Comparison of ENCODE assay signal across 8 mouse cellular contexts in the genomic region with DNA sequence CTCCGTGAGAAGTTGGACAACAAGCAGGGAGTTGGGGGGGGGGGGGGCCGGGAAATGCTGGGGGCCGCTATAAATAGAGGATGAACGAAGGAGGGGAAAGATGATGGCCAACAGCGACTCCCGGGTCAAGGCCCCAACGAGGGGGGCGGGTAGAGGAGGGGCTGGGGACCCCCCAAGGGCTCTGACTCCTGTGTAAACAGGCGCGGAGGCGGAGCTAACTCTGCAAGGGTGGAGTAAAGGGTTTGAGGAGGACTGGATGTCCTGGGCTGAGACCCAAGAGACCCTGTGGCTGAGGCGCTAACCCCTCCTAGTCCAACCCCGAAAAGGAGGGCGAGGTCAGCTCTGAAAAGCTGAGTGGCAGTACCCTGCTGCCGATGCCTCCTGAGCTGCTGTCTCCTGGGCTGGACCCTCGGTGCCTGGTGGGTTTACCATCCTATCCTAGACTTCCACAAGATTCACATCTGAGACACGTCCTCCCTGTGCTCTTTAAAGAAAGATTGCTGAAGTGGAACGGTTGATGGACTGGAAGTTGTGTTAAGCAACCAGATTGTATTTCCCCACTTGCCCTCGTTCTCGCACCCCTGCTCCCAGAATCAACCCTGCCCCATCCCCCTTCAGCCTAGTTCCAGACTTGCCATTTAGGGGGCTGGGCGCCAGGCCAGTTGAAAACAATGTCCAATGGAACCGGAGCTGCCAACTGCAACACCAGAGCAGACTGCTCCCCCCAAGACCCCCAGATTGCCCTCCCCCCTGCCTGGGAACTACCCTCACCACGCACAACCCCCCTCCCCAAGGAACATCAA. TPM values are rescaled to one million over a fixed set of nuclear protein-coding genes. Genes with fewer than 3 reads are reported as not detected.
DNase-seq lines count a peak whose midpoint lies in the region; ATAC-seq and TF ChIP-seq lines count a peak whose summit lies in the region.

A gene (minus strand): TSS at position 199 of the 803 bp plus-strand sequence.

- peak; percentile 75 for DNase-seq in layer of hippocampus, adult 11-12 months (ENCODE audit: low spot score)
- no peak for DNase-seq in layer of hippocampus, adult 9-10 months (ENCODE audit: low spot score)
- DNase-seq in heart, adult 8-10 months (ENCODE audit: low spot score): peak; percentile 90
- peak; percentile 83 for DNase-seq in kidney, adult 2 months
- DNase-seq in limb, embryonic 10.5 days (ENCODE audit: low spot score): peak; percentile 59
- DNase-seq in midbrain, embryonic 10.5 days (ENCODE audit: low spot score): peak; percentile 47
- peak; percentile 91 for DNase-seq in skeletal muscle tissue, adult 2 months (ENCODE audit: low read depth, low spot score)

- WGBS in embryonic facial prominence, embryonic 13.5 days: 2% methylated on average over 21 of the region's 23 CpGs
- 7% methylated on average over 20 of the region's 23 CpGs for WGBS in kidney, adult 2 months
- WGBS in limb, embryonic 10.5 days: 3% methylated on average over 23 of the region's 23 CpGs
- 3% methylated on average over 23 of the region's 23 CpGs for WGBS in midbrain, embryonic 10.5 days

- peak; percentile 68 for ATAC-seq in embryonic facial prominence, embryonic 13.5 days (ENCODE audit: insufficient number of reproducible peaks, insufficient read depth, low FRiP score, low TSS enrichment, low read depth)

- no peaks in the 10 kb centered on the region for H3K27me3 ChIP-seq in embryonic facial prominence, embryonic 13.5 days
- H3K27me3 ChIP-seq in kidney, adult 2 months (replicated peaks; ENCODE audit: control insufficient read depth, insufficient read depth, low read length): no peaks in the 10 kb centered on the region
- peaks cover 47% of the 10 kb centered on the region for H3K27me3 ChIP-seq in limb, embryonic 10.5 days (ENCODE audit: low read depth, poor library complexity, severe bottlenecking)
- peaks cover 48% of the 10 kb centered on the region for H3K27me3 ChIP-seq in midbrain, embryonic 10.5 days (ENCODE audit: low read depth, poor library complexity, severe bottlenecking)

- H3K36me3 ChIP-seq in embryonic facial prominence, embryonic 13.5 days: peaks cover 15% of the 10 kb centered on the region
- H3K36me3 ChIP-seq in kidney, adult 2 months (ENCODE audit: control insufficient read depth, insufficient read depth, low read length): no peaks in the 10 kb centered on the region
- no peaks in the 10 kb centered on the region for H3K36me3 ChIP-seq in limb, embryonic 10.5 days
- no peaks in the 10 kb centered on the region for H3K36me3 ChIP-seq in midbrain, embryonic 10.5 days

- peak within 1 kb of the TSS; percentile 90 for H3K27ac ChIP-seq in embryonic facial prominence, embryonic 13.5 days
- H3K27ac ChIP-seq in kidney, adult 2 months (ENCODE audit: insufficient read depth, low read depth, low read length): peak within 1 kb of the TSS; percentile 78
- peak within 1 kb of the TSS; percentile 77 for H3K27ac ChIP-seq in limb, embryonic 10.5 days
- H3K27ac ChIP-seq in midbrain, embryonic 10.5 days (replicated peaks): peak within 1 kb of the TSS; percentile 72

- H3K4me2 ChIP-seq in embryonic facial prominence, embryonic 13.5 days: peak within 1 kb of the TSS; percentile 87

- H3K4me3 ChIP-seq in embryonic facial prominence, embryonic 13.5 days: peak within 1 kb of the TSS; percentile 51
- H3K4me3 ChIP-seq in kidney, adult 2 months (ENCODE audit: insufficient read depth, low read depth, low read length): peak within 1 kb of the TSS; percentile 51
- H3K4me3 ChIP-seq in limb, embryonic 10.5 days: peak within 1 kb of the TSS; percentile 71
- peak within 1 kb of the TSS; percentile 63 for H3K4me3 ChIP-seq in midbrain, embryonic 10.5 days

- H3K9me3 ChIP-seq in embryonic facial prominence, embryonic 13.5 days: no peaks in the 10 kb centered on the region
- H3K9me3 ChIP-seq in limb, embryonic 10.5 days (replicated peaks): no peaks in the 10 kb centered on the region
- H3K9me3 ChIP-seq in midbrain, embryonic 10.5 days (replicated peaks): no peaks in the 10 kb centered on the region

- H3K9ac ChIP-seq in embryonic facial prominence, embryonic 13.5 days: peak within 1 kb of the TSS; percentile 72

- TF ChIP-seq CTCF in kidney, adult 2 months (conservative IDR thresholded peaks at IDR 0.05; ENCODE audit: insufficient read depth, insufficient read length, low read depth, low read length): no peak

- no peak for TF ChIP-seq POLR2A in kidney, adult 2 months (IDR thresholded peaks at IDR 0.05; ENCODE audit: low read depth, low read length)

- peaks cover 26% of the 10 kb centered on the region for H3K4me1 ChIP-seq in embryonic facial prominence, embryonic 13.5 days
- 0 out of 2 replicates have a peak, but pooled peaks cover 2% of the 10 kb centered on the region for H3K4me1 ChIP-seq in kidney, adult 2 months (ENCODE audit: control insufficient read depth, insufficient read depth, low read length)
- H3K4me1 ChIP-seq in limb, embryonic 10.5 days: peaks cover 23% of the 10 kb centered on the region
- peaks cover 26% of the 10 kb centered on the region for H3K4me1 ChIP-seq in midbrain, embryonic 10.5 days

RNA-seq across cellular contexts. Expression of the gene that starts here (rescaled TPM):
- polyA plus RNA-seq in embryonic facial prominence, embryonic 13.5 days (2015; fragmentation: Nextera tagmentation; extraction: Ambion mirVana): 55.2 and 72.4 TPM in 2 replicates
- total RNA-seq in heart, adult 8-10 months (2022): 1,000 to 10,000 TPM; 1,477 to 1,608 (median 1,523) TPM
- 220 and 235 TPM in 2 replicates for polyA plus RNA-seq in kidney, adult 2 months (2012; rRNA removed)
- 5.0 and 8.3 TPM in 2 replicates for polyA plus RNA-seq in limb, embryonic 10.5 days (2016; fragmentation: Nextera tagmentation; extraction: Ambion mirVana)
- 8.4 and 11.1 TPM in 2 replicates for polyA plus RNA-seq in midbrain, embryonic 10.5 days (2016; fragmentation: Nextera tagmentation; extraction: Ambion mirVana)
